Mouse (Mus musculus) kidney, postnatal 0 days (tissue): ENCODE results near the gene Polr2j. TPM values are rescaled to one million over a fixed set of nuclear protein-coding genes. Genes with fewer than 3 reads are reported as not detected.
A peak's percentile ranks its signal among the peaks of the same experiment; 100 is the strongest.

Experiments
- ATAC-seq: fragments of 200-750 bp; cut with Nextera tagmentation; replicated peaks from 2 replicates; pipeline ENCODE4 v1.8.0; 2017; ENCODE audit warnings: low read depth, moderate number of reproducible peaks, moderate TSS enrichment, moderate library complexity; ENCODE audit not compliant: low FRiP score
- DNase-seq: peaks from one replicate; pipeline ENCODE4 v3.0.0-alpha.2; 2016; ENCODE audit warnings: low spot score
- H3K27ac ChIP-seq: fragments of 300-500 bp; sonication (generic); 2 replicates; pipeline ENCODE4 v1.5.1; 2014; ENCODE audit warnings: mild to moderate bottlenecking
- H3K27me3 ChIP-seq: fragments of 300-500 bp; sonication (generic); 2 replicates; pipeline ENCODE4 v1.6.1; 2014; ENCODE audit warnings: low read length, mixed read lengths; ENCODE audit not compliant: insufficient read depth
- H3K36me3 ChIP-seq: fragments of 300-500 bp; sonication (generic); 2 replicates; pipeline ENCODE4 v1.6.1; 2014; ENCODE audit warnings: low read length, mixed read lengths; ENCODE audit not compliant: insufficient read depth
- H3K4me1 ChIP-seq: fragments of 300-500 bp; sonication (generic); replicated peaks from 2 replicates; pipeline ENCODE4 v1.6.1; 2014; ENCODE audit warnings: antibody characterized with exemption, low read length, mixed read lengths; ENCODE audit not compliant: insufficient read depth
- H3K4me2 ChIP-seq: fragments of 300-500 bp; sonication (generic); 2 replicates; pipeline ENCODE4 v1.6.1; 2014; ENCODE audit warnings: mild to moderate bottlenecking, low read length, moderate library complexity, mixed read lengths
- H3K4me3 ChIP-seq: fragments of 300-500 bp; sonication (generic); replicated peaks from 2 replicates; pipeline ENCODE4 v1.5.1; 2014; ENCODE audit warnings: low read depth, low read length
- H3K9ac ChIP-seq: fragments of 300-500 bp; sonication (generic); 2 replicates; pipeline ENCODE4 v1.6.1; 2014; ENCODE audit warnings: low read depth, low read length
- H3K9me3 ChIP-seq: fragments of 300-500 bp; sonication (generic); replicated peaks from 2 replicates; pipeline ENCODE4 v1.6.1; 2016; ENCODE audit warnings: low read length, inconsistent platforms, mixed read lengths
- CTCF ChIP-seq: IDR thresholded peaks from 2 replicates; pipeline ENCODE4 v1.5.1; 2016; ENCODE audit warnings: antibody characterized with exemption, low read depth, mild to moderate bottlenecking, moderate library complexity
- WGBS: fragments of 180-500 bp; shearing (Covaris S2); extraction: QIAGEN DNeasy Blood & Tissue Kit; methylation state at CpG from one replicate; pipeline ENCODE4 v1.1.7; 2014; 5-methylcytosine and 5-hydroxymethylcytosine counted together
- microRNA-seq: library from miRNA; unstranded; fragments of <30 nt; microRNA quantifications from one replicate; pipeline ENCODE4, GENCODE M21; 2016
- polyA plus RNA-seq: library from polyadenylated mRNA; unstranded; fragments of >200 nt; fragmentation: Nextera tagmentation; extraction: Ambion mirVana; gene quantifications from 2 replicates; pipeline ENCODE4 v1.2.1, GENCODE M21; 2015

Polr2j gene
- polyA plus RNA-seq, 1 experiment from 2014 or later, result 250 TPM

GRCm38 (mm10) chr5:136169626-136170511, 53.4 kb downstream of the Polr2j start:
- Histone ChIP-seq H3K9ac (peak overlapping the region; percentile 57), H3K9me3 (no peaks in the 10 kb centered on the region), H3K27ac (no peak overlapping the region), H3K4me3 (peak overlapping the region; percentile 50), H3K36me3 (no peaks in the 10 kb centered on the region), H3K4me2 (peak overlapping the region; percentile 94), H3K27me3 (no peaks in the 10 kb centered on the region), H3K4me1 (peaks cover 4% of the 10 kb centered on the region; the same call in 1 of the 2 replicates)
- DNase-seq (peak; percentile 51), ATAC-seq (no peak; the same call in none of the 2 replicates)
- TF ChIP-seq CTCF, result no peak
- WGBS, result 13% methylated on average over 15 of the region's 15 CpGs

GRCm38 (mm10) chr5:136170512-136171362, 54.3 kb downstream of the Polr2j start, which contains the start of gene Orai2:
Gene Orai2 (minus strand): TSS chr5:136170713.
- Histone ChIP-seq H3K9ac (peak within 1 kb of the TSS; percentile 57), H3K4me3 (peak within 1 kb of the TSS; percentile 50), H3K27me3 (no peaks in the 10 kb centered on the region), H3K9me3 (no peaks in the 10 kb centered on the region), H3K27ac (peak within 1 kb of the TSS; percentile 32; the same call in 1 of the 2 replicates), H3K4me1 (peaks cover 4% of the 10 kb centered on the region; the same call in 1 of the 2 replicates), H3K36me3 (no peaks in the 10 kb centered on the region), H3K4me2 (peak within 1 kb of the TSS; percentile 94)
- TF ChIP-seq CTCF, result no peak
- DNase-seq (peak; percentile 89), ATAC-seq (peak; percentile 82)
- 2% methylated on average over 49 of the region's 49 CpGs for WGBS

GRCm38 (mm10) chr5:136171363-136172341, 55.2 kb downstream of the Polr2j start:
- no peak for TF ChIP-seq CTCF
- Histone ChIP-seq H3K27me3 (no peaks in the 10 kb centered on the region), H3K4me2 (peak overlapping the region; percentile 94), H3K4me1 (peaks cover 4% of the 10 kb centered on the region; the same call in 1 of the 2 replicates), H3K36me3 (no peaks in the 10 kb centered on the region), H3K27ac (peak overlapping the region; percentile 15; the same call in 1 of the 2 replicates), H3K9me3 (no peaks in the 10 kb centered on the region), H3K9ac (no peak overlapping the region), H3K4me3 (peak overlapping the region; percentile 50)
- DNase-seq (peak; percentile 36), ATAC-seq (no peak)
- WGBS, result 28% methylated on average over 17 of the region's 17 CpGs

Small RNAs within 50 kb of the gene (microRNA-seq; reads per million reads assigned to microRNA genes)
- gene Mir7035, result not detected

Other genes with a start within 250 kb of the Polr2j start
- gene Hspb1, start 228.7 kb upstream of the Polr2j start, polyA plus RNA-seq, result 99.9 and 113 TPM in 2 replicates
- gene Ywhag, start 182.0 kb upstream of the Polr2j start, polyA plus RNA-seq, result 89.4 and 105 TPM in 2 replicates
- gene Ssc4d, start 142.1 kb upstream of the Polr2j start, polyA plus RNA-seq, result 6.7 and 7.5 TPM in 2 replicates
- gene Zp3, start 136.5 kb upstream of the Polr2j start, polyA plus RNA-seq, result 0.13 and 0.16 TPM in 2 replicates
- 21.8 and 22.7 TPM in 2 replicates for gene Dtx2, start 121.8 kb upstream of the Polr2j start, polyA plus RNA-seq
- 5.1 and 6.0 TPM in 2 replicates for gene Upk3b, start 78.1 kb upstream of the Polr2j start, polyA plus RNA-seq
- gene Upk3bl, start 62.1 kb upstream of the Polr2j start, polyA plus RNA-seq, result 4.0 and 6.1 TPM in 2 replicates
- 8.8 and 9.9 TPM in 2 replicates for gene Rasa4, start 32.7 kb upstream of the Polr2j start, polyA plus RNA-seq
- 21.6 and 23.1 TPM in 2 replicates for gene Lrwd1, start 19.4 kb downstream of the Polr2j start, polyA plus RNA-seq
- 12.2 and 15.4 TPM in 2 replicates for gene Alkbh4, start 19.5 kb downstream of the Polr2j start, polyA plus RNA-seq
- gene Orai2, start 54.1 kb downstream of the Polr2j start, polyA plus RNA-seq, result 6.2 and 6.9 TPM in 2 replicates
- gene Prkrip1, start 82.3 kb downstream of the Polr2j start, polyA plus RNA-seq, result 44.2 and 46.6 TPM in 2 replicates
- 3.1 and 4.1 TPM in 2 replicates for gene Sh2b2, start 129.9 kb downstream of the Polr2j start, polyA plus RNA-seq